Mouse (Mus musculus) midbrain, postnatal 0 days (tissue): ENCODE data around the gene Areg. TPM values are rescaled to one million over a fixed set of nuclear protein-coding genes. Genes with fewer than 3 reads are reported as not detected.

Experiments used
- ATAC-seq: fragments of 200-750 bp; cut with Nextera tagmentation; 2 replicates; pipeline ENCODE4 v1.8.0; 2017; ENCODE audit warnings: moderate number of reproducible peaks, mild to moderate bottlenecking, moderate TSS enrichment, moderate library complexity; ENCODE audit not compliant: low FRiP score
- DNase-seq: peaks from one replicate; pipeline ENCODE4 v3.0.0-alpha.2; 2015; ENCODE audit warnings: low spot score
- H3K27ac ChIP-seq: fragments of 300-500 bp; sonication (generic); 2 replicates; pipeline ENCODE4 v1.5.1; 2014; ENCODE audit warnings: low read depth, mild to moderate bottlenecking, low read length, mixed read lengths
- H3K27me3 ChIP-seq: fragments of 300-500 bp; sonication (generic); 2 replicates; pipeline ENCODE4 v1.6.1; 2014; ENCODE audit warnings: low read length, control low read depth, mixed read lengths; ENCODE audit not compliant: insufficient read depth
- H3K36me3 ChIP-seq: fragments of 300-500 bp; sonication (generic); 2 replicates; pipeline ENCODE4 v1.6.1; 2014; ENCODE audit warnings: low read length, control low read depth, mixed read lengths; ENCODE audit not compliant: insufficient read depth
- H3K4me1 ChIP-seq: fragments of 300-500 bp; sonication (generic); 2 replicates; pipeline ENCODE4 v1.6.1; 2014; ENCODE audit warnings: mild to moderate bottlenecking, control low read depth, antibody characterized with exemption, low read length, mixed read lengths; ENCODE audit not compliant: insufficient read depth
- H3K4me2 ChIP-seq: fragments of 300-500 bp; sonication (generic); 2 replicates; pipeline ENCODE4 v1.6.1; 2014; ENCODE audit warnings: low read depth, mild to moderate bottlenecking, low read length, mixed read lengths; ENCODE audit not compliant: poor library complexity, severe bottlenecking
- H3K4me3 ChIP-seq: fragments of 300-500 bp; sonication (generic); 2 replicates; pipeline ENCODE4 v1.5.1; 2014; ENCODE audit warnings: low read depth, mild to moderate bottlenecking, low read length, moderate library complexity
- H3K9ac ChIP-seq: fragments of 300-500 bp; sonication (generic); replicated peaks from 2 replicates; pipeline ENCODE4 v1.6.1; 2014; ENCODE audit warnings: mild to moderate bottlenecking, low read length, moderate library complexity, mixed read lengths; ENCODE audit not compliant: poor library complexity, severe bottlenecking
- H3K9me3 ChIP-seq: fragments of 300-500 bp; sonication (generic); 2 replicates; pipeline ENCODE4 v1.6.1; 2016; ENCODE audit warnings: low read length, control low read depth
- CTCF ChIP-seq: IDR thresholded peaks from 2 replicates; pipeline ENCODE4 v1.5.1; 2016; ENCODE audit warnings: antibody characterized with exemption, mild to moderate bottlenecking
- WGBS: fragments of 180-500 bp; shearing (Covaris S2); extraction: QIAGEN DNeasy Blood & Tissue Kit; methylation state at CpG from one replicate; pipeline ENCODE4 v1.1.7; 2014; 5-methylcytosine and 5-hydroxymethylcytosine counted together
- polyA plus RNA-seq: library from polyadenylated mRNA; unstranded; fragments of >200 nt; fragmentation: Nextera tagmentation; extraction: Ambion mirVana; gene quantifications from 2 replicates; pipeline ENCODE4 v1.2.1, GENCODE M21; 2015
- total RNA-seq: library from RNA; depleted of rRNA; stranded (reverse); fragments of >200 nt; gene quantifications from 2 replicates; pipeline ENCODE4 v1.2.3, GENCODE M21; 2014

The Areg gene
- total and polyA plus RNA-seq, 2 experiments from 2014 or later, result 0.21 to 0.27 TPM

DNA sequence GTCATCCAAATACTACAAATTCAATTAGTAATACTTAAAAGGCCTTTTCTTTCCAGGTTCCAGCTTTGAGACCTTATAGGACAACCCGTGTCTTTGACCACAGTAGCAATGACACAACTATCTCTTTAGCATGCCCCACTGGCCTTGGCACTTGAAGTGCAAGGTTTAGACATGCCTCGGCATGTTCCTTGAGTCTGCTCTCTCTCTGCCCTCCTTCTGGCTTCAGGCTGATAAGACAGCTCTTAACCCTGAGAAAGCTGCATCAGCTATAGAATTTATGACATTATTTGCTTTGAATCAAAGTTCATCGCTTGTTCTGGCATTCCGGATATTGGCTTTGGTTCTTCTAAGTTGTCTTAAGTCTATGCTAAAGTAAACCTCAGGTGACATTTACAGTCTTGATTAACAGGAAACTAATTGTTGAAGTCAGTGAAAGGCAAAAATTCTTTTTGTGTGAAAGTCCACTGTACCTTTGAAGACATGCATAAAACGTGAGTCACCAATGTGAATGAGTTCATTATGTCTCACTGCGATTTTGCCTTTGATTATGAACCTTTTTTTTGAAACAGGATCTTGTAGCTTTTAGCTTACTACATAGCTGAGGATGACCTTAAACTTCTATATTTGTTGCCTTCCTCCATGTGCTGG, 29.3 kb upstream of the Areg start:
- ATAC-seq, result no peak

DNA sequence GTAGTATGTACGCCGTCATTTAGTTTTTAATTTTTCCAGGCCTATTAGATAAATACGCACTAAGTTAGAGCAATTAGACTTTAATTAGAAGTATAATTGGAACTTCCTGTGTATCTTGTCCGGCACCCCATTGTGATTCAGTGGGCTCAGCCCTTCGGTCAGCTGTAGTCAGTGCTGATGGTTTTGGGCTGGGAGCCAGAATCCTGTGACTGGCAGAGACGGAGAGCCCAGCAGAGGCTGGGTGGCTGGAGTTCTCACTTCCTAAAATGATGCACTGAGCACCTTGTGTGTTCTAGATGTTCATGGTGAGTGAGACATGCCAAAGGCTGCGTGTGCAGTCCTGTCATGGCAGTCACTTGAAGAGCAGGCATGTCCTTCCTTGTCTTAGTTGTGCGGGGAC, 28.4 kb upstream of the Areg start:
- no peaks in the 10 kb centered on the region for H3K4me1 ChIP-seq
- H3K4me2 ChIP-seq, result no peak overlapping the region
- no peak overlapping the region for H3K9ac ChIP-seq
- H3K27me3 ChIP-seq, result no peaks in the 10 kb centered on the region
- ATAC-seq, result no peak
- H3K4me3 ChIP-seq, result no peak overlapping the region
- no peaks in the 10 kb centered on the region for H3K36me3 ChIP-seq
- no peak overlapping the region for H3K27ac ChIP-seq
- peak; percentile 7 for DNase-seq
- no peaks in the 10 kb centered on the region for H3K9me3 ChIP-seq
- TF ChIP-seq CTCF, result no peak
- WGBS, result 83% methylated on average over 8 of the region's 8 CpGs

More for the DNA sequence above, 29.3 kb upstream of the Areg start:
- H3K27me3 ChIP-seq, result no peaks in the 10 kb centered on the region
- H3K4me3 ChIP-seq, result no peak overlapping the region
- no peaks in the 10 kb centered on the region for H3K36me3 ChIP-seq
- no peaks in the 10 kb centered on the region for H3K4me1 ChIP-seq
- H3K9me3 ChIP-seq, result no peaks in the 10 kb centered on the region
- no peak for TF ChIP-seq CTCF
- H3K9ac ChIP-seq, result no peak overlapping the region
- WGBS, result 90% methylated on average over 6 of the region's 6 CpGs
- no peak for DNase-seq
- no peak overlapping the region for H3K27ac ChIP-seq
- no peak overlapping the region for H3K4me2 ChIP-seq

DNA sequence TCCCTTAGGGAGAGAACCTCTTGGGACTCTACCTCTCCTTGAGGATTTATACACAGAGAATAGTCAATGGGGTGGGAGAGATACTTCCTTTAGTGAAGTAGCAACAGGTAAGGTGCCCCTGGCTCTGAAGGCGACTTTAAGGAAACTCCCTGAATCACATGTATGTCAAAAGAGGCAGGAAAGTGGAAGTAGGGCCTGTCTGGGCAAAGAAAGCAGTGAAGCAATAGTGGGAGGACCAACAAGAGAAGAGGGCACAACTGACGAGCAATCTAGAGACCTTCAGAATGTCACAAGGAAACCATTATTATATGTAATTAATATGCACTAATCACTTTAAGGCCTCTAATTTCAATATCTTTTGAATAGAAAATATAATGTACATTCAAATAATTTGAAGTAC, 25.4 kb upstream of the Areg start:
- Histone ChIP-seq H3K9me3 (no peaks in the 10 kb centered on the region), H3K4me3 (no peak overlapping the region), H3K27me3 (no peaks in the 10 kb centered on the region), H3K9ac (no peak overlapping the region), H3K27ac (no peak overlapping the region), H3K4me1 (no peaks in the 10 kb centered on the region), H3K4me2 (no peak overlapping the region), H3K36me3 (no peaks in the 10 kb centered on the region)
- no peak for TF ChIP-seq CTCF
- whole genome bisulfite sequencing, result 86% methylated on average over 2 of the region's 2 CpGs
- DNase-seq (no peak), ATAC-seq (no peak)

DNA sequence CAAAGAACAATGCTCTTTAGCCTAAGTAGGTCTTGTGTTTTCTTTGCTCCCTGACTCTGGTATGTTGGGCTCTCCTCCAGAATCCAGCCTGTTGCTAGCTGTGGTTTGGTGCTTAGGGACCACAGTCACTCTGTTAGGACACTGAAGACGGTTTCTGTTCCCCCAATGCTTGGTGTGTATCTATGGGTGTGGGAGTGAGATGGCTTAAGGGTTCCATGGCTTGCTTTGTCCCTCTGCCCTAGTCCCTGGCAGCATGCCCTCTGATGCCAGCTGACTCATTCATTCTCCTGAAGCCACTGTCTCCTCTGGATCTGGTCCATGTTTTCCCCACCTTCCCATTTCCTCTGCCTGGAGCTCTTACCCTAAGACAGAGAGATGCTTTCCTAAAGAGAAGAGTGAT, 24.8 kb upstream of the Areg start:
- no peak for ATAC-seq
- no peak for TF ChIP-seq CTCF
- no peak for DNase-seq
- no peaks in the 10 kb centered on the region for H3K9me3 ChIP-seq
- no peaks in the 10 kb centered on the region for H3K4me1 ChIP-seq
- no peak overlapping the region for H3K27ac ChIP-seq
- no peaks in the 10 kb centered on the region for H3K36me3 ChIP-seq
- WGBS, result 82% methylated on average over 1 of the region's 1 CpGs
- no peaks in the 10 kb centered on the region for H3K27me3 ChIP-seq
- H3K4me2 ChIP-seq, result no peak overlapping the region
- H3K4me3 ChIP-seq, result no peak overlapping the region
- H3K9ac ChIP-seq, result no peak overlapping the region

DNA sequence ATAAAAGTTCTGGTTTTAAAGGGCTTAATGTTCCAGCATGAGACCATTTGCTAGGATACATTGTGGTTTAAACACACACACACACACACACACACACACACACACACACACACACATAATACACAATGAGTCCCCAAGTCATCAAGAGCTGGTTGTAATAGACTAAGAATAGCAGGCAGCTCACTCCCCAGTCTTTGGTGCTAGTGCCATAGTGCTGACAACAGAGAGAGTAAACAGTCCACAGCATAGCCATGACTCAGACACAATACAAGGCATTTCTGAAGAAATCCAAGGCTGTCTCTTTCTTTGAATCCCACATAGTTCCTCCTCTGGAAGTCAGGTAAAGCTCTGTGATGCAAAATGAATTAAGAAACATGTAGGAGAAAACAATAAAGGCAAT, 20.8 kb upstream of the Areg start:
- DNase-seq, result no peak

DNA sequence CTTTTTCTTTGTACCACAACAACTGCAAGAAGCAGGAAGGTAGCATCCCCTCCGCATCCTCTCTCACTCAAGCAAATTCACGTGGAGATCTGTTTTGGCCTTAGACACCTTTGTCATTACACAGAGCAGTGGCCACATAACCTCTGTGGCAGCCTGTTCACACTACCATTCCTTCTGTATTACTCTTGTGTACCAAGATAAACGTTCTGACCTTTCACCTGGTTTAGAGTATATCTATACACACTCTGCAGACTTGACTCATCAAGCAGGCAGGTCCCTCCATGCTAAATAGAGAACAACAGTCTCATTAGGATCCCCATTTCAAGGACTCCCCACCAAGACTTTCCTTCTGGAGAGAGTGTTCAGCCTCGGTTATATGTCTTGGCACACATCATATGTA, 16.0 kb upstream of the Areg start:
- Histone ChIP-seq H3K4me1 (no peaks in the 10 kb centered on the region), H3K27ac (no peak overlapping the region), H3K27me3 (no peaks in the 10 kb centered on the region), H3K9ac (no peak overlapping the region), H3K9me3 (no peaks in the 10 kb centered on the region), H3K4me3 (no peak overlapping the region), H3K4me2 (no peak overlapping the region), H3K36me3 (no peaks in the 10 kb centered on the region)
- ATAC-seq (no peak), DNase-seq (no peak)
- 83% methylated on average over 4 of the region's 4 CpGs for WGBS
- no peak for TF ChIP-seq CTCF

More for the DNA sequence above, 20.8 kb upstream of the Areg start:
- Histone ChIP-seq H3K4me2 (no peak overlapping the region), H3K9ac (no peak overlapping the region), H3K4me3 (no peak overlapping the region), H3K27ac (no peak overlapping the region), H3K9me3 (no peaks in the 10 kb centered on the region), H3K4me1 (no peaks in the 10 kb centered on the region), H3K36me3 (no peaks in the 10 kb centered on the region), H3K27me3 (no peaks in the 10 kb centered on the region)
- no peak for TF ChIP-seq CTCF
- ATAC-seq, result no peak
